Mouse (Mus musculus) kidney, adult 11 months (tissue): Measurements from ENCODE around the gene Aebp2.
A peak's percentile ranks its signal among the peaks of the same experiment; 100 is the strongest.

Source experiments
- DNase-seq: peaks from one replicate; pipeline ENCODE4 v3.0.0; 2022

Aebp2 gene

DNA sequence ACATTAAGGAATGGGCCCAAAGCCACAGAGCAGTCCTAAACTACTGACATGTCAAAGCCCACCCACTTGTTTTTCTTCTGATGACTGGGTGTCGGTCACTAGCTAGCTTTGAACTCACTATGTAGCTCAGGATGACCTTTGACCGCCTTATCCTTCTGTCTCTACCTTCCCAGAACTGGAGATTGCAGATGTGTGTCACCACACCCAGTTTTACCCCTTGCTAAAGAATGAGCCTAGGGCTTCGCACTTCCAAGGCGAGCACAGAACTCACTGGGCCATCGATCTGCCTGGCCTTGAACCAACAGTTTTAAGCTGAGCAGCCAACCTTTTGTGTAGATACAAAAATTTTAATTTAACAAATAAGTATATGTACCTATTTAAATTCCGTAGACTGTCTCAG lies 13.8 kb upstream of the Aebp2 start:
- DNase-seq, result no peak

DNA sequence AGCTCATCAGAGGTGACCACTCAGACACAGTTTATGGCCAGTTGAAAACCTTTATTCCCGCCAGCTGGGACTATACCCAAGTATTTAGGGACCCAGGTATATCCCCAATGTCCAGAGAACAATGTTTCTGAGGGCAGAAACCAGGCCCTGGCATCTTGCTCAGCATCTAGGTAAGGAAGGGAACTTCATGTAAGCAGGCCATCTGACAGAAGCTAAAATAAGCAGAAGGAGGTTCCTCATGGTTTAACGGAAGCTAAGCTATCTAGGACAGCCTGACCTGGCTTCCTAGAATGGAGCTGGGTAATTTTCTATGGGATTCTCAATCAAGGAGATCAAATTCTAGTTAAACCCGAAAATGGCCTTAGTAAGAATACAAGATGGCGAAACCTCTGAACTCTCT lies 12.9 kb upstream of the Aebp2 start:
- no peak for DNase-seq

DNA sequence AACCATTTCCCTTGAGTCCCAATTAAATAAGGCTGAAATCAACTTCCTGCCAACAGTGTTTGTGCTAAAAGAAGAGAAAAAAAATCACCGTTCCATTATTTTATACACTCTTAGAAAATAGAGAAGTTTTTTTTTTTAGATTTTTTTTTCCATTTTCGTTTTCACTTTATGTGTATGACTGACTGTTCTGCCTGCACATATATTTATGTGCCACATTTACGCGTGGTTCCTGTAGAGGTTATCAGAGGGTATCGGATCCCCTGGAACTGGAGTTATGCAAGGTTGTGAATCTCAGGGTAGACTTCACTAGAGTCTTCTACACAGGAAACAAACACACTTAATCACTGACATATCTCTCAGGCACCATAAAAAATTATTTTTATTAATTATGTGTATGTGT lies 12.3 kb upstream of the Aebp2 start:
- no peak for DNase-seq

DNA sequence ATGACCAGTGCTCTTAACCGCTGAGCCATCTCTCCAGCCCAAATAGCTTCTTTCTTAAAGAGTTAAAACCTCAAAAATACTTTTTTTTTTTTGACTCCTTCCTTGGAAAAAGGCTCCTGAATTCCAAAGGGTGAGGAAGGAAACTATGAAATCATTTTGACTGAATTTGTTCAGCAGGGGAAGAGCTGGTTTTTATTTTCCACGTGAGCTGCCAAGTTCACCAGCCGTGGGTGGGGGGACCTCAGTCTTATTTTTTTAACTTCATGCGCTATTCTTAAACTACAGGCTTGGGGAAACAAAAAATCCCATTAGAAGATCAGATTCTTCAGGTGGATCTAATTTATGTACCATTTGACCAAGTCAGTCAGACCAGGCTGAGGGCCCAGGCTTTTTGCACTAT lies 11.2 kb upstream of the Aebp2 start:
- no peak for DNase-seq

DNA sequence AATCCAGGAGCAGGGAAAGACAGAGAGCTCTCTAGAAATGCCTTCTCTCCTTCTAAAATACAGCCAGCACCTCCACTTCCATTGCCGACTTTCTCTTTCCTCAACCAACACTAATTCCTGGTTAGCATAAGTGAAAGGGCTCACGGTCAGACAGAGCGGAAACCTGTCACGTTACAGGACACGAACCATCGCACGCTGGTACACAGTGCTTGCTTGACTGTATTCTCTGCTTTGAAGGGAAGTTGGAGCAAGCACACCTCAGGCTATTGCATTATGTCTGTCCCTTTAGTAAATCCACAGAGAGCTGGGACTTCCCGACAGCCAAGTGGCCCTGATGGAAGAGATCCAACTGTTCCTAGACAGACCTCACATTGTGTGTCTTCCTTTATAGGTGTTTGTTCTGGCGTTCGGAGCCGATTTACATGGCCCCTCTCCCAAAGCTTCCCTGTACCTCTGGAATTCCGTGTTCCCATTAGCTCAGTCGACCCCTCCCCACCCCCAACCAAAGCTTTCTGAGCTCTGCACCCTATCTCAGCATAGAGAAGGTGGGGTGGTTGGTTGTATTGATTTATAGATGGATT lies 10.5 kb upstream of the Aebp2 start:
- DNase-seq, result no peak

DNA sequence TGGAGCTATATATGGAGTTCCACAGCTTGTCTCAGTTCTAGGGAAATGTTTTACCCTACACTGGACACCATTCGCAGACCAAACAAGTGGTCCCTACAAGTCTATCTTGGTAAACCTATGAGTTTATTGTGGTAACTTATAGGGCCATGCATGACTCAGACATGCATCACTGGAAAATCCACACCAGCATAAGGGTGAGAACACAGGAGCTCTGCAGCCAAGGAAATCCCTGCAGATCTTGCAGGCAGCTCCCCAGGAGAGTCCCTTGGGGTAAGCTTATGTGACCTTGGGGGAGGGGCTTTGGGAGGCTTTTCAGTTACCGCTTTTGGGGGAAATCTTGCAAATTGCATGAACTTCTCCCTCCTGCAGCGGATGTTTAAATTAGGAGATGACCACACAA lies 8.6 kb upstream of the Aebp2 start:
- no peak for DNase-seq

DNA sequence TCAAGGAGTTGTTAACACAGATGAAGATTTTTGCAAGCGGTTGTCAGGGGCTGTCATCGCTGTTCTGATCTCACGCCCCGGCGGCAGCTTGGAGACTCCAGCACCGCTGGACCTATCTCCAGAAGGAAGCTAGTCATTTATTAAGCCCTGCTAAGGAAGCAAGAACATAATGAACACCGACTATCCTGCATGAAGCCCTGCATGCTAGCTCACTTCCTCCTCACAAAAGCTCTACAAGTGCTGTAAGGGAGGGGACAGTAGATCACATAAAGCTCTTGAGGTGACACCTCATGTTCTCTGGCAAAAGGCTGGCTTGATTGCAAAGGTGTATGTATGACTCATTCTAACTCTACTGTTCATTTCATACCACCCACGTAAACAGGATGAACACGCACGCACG lies 7.8 kb upstream of the Aebp2 start:
- DNase-seq, result peak; percentile 22

DNA sequence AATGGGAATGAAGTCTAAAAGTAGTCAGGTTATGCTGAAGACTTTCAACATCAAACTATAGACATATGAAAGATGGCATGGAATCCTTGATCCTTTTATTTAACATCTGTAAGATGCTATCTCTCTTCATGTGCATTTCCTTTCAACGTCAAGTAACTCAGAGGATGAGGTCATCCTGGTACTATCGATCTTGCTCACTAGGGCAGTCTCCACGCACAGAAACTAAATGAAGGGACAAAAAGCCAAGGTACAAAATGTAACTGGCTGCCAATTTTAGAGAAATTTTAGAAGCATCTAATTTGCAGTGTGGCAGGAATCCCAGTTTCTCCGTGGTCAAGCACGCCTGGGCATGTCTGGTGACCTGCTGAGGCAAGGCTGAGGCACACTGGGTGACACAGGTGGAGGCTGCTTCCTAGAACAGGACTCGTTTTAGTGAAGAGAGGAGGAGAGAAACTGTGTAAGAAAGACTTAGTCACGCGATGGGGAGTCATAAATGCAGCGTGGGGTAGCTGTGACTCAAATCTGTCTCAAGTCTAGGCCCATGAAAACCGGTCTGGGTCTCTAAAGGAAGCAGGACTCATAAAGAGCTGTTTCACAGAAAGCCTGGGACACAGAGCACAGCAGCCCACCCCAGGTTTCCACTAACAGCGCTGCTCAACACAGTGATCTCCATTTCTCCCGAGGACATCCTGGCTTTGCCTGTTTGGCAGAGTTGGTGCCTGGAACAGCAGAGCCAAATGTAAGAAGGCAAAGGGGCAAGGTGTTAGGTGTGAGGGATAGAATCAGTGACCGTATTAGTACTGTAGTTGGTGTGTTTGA lies 1.7 kb upstream of the Aebp2 start:
- no peak for DNase-seq

DNA sequence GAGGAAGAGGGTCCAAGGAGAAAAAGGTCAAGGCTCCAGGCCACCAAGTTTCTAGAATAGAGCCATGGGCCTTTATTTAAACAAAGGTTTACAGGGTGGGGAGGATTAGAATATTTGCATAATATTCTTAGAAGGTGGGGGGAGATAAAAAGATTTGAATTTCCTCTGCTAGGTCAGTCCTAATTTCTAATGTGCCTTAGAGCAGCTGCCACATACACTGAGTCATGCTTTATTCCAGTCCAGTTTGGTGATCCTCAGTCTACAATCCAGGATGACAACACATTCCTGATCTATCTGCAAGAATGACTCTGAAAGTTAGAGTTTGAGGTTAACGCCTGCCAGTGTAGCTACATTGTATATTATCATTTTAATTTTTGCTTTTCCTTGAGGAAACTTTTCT lies 841 bp upstream of the Aebp2 start:
- no peak for DNase-seq

DNA sequence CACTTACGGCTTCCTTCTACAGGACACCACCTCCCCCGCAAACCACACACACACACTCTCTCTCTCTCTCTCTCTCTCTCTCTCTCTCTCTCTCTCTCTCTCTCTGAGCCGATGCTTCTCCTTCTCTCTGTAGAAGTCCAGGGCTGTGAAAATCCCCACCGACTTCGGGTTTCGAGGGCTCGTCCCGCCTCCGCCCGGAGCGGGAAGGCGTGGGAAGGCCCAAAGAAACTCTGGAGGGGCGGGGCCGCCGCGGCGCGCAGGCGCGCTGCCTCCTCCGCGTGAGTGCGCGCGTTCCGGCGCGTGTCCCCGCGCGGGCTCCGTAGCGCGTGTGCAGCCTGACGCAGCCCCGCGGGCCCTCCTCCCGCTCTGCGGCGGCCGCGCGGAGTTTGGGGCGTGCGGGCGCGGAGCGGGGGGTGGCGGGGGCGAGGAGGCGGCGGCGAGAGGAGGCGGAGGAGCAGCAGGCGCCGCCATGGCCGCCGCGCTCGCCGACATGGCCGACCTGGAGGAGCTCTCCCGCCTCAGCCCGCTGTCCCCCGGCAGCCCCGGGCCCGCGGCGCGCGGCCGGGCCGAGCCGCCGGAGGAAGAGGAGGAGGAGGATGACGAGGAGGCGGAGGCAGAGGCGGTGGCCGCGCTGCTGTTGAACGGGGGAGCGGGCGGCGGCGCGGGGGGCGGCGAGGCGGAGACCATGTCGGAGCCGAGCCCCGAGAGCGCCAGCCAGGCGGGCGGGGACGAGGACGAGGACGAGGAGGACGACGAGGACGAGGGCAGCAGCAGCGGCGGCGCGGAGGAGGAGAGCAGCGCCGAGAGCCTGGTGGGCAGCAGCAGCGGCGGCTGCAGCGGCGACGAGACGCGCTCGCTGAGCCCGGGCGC lies 998 bp downstream of the Aebp2 start:
- peak; percentile 92 for DNase-seq

DNA sequence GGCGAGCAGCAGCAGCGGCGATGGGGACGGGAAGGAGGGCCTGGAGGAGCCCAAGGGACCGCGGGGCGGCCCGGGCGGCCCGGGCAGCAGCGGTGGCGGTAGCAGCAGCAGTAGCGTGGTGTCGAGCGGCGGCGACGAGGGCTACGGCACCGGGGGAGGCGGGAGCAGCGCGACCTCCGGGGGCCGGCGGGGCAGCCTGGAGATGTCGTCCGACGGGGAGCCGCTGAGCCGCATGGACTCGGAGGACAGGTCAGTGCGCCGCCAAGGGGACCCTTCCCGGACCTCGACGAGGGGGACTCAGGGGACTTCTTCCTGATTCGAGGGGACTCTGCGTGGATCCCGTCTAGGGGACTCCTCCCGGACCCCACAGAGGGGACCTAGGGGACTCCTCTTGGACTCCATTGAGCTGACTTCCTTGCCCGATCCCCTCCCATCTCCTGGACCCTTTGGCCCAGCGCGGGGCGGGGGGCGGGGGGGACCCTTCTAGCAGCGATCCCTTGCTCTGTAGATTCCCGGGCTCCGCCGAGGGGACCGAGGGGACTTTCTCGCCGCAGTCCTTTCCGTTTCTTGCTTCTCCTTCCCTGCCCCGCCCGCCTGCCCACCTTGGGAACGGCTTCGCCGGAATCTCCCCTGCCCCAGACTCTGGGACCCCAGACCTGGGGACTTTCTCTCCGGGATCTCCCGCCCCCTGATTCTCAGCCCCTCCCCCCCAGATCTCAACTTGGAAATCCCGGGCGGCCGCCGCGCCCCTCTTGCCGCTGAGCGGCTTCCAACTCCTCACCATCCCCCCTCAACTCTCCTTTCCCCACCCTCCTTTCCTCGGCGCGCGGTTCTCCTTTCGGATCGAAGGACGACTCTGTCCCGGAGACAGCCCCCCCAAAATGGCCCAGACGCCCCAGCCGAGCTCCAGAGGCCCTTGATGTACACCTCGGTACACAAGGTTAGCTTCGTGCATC lies 1.9 kb downstream of the Aebp2 start:
- DNase-seq, result peak; percentile 21

DNA sequence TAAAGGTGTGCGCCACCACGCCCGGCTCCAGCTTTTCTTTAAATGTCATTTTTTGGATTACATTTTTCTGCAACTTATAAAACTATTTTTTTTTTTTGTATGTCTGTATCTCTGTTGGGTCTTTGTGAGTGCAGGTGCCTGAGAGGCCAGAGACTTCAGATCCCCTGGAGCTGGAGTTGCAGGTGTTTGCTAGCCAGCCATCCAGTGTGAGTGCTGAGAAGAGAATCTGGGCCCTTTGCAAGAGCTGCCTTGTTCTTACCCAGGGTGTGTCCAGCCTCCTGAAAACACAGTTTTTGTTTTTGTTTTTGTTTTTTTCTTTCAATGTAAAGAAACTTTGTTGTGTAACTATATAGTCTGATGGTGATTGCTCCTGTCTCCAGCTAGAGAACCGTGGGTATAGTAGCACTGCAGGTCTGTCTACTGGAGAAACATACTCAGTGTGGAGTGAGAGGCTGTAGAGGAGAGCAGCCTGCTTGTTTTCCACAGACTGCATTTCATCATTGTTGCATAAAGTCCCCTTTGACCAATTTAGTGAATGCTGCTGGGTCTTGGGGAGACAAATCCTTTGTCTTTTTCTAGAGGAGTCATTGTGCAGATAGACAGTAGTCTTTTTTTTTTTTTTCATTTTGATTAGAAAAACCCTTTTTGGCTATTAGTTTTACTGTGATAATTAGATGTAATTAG lies 6.9 kb downstream of the Aebp2 start:
- DNase-seq, result no peak

DNA sequence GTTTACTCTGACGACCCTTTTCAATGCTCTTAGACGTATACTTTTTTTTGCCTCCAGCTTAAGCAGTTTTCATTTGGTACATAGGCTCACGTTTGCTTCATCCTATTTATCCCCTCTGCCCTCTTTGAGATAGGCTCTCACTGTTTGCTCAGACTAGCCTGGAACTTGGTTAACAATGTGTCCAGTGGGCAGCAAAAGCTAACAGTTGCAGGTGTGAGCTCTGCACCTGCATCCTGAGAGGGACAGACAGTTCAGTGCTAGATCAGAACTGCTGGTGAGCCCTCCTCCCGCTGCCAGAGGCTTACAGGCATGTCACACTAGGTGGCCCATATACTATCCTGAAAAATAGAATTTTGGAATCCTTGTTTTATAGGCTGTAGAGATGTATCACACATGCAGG lies 7.8 kb downstream of the Aebp2 start:
- no peak for DNase-seq

DNA sequence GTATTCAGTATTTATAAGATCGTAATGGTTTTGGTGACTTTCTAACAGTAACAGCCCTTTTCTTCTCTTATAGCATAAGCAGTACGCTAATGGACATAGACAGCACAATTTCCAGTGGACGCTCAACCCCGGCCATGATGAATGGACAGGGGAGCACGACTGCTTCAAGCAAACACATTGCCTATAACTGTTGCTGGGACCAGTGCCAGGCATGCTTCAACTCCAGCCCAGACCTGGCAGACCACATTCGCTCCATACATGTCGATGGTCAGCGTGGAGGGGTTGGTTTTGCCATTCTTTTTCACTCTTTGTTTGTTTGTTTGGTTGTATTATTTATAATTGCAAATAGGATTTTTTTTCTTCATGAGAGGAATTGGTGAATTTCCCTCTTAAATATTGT lies 11.2 kb downstream of the Aebp2 start:
- no peak for DNase-seq

DNA sequence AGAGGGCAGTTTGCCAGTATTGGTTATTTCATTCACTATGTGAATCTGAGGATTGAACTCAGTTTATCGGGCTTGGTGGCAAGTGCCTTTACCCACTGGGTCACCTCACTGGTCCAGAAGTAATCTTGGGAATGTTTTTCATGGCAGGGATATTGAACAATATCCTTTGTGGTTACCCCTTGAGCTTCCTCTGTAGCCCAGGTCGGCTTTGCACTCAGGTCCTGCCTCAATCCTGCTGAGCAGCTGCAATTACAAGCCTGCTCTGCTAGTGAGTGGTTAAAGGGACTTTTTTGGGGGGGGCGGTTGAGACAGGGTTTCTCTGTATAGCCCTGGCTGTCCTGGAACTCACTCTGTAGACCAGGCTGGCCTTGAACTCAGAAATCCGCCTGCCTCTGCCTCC lies 13.8 kb downstream of the Aebp2 start:
- no peak for DNase-seq

DNA sequence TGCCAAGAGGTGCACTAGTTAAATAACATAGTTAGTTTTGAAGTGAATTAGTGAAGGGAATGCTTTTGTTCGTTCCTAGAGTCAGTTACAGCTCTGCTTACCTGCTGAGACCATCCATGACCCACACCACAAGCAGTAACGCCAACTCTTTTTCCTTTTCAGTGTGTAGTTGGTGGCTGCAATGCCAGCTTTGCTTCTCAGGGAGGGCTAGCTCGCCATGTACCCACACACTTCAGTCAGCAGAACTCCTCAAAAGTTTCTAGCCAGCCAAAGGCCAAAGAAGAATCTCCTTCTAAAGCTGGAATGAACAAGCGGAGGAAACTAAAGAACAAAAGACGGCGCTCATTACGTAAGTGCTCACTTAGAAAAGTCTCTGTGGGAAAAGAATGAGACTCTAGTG lies 19.5 kb downstream of the Aebp2 start:
- no peak for DNase-seq

DNA sequence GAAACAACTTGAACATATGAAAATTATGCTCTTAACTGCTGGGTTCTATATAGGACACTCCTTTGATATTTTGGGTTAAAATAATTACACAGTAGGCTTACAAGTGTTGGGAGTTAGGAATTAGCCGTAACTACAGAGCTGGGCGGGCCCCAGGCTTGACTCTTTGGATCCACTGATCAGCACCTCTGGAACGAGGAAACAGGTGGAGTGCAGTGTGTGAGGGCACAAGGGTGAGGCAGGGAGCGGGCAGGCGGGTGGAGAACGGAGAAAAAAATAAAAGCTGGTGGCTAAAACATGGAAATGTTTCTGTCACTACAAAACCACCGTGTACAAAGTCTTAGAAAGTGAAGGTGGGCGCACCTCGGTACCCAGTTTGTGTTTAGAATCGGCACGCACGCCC lies 20.2 kb downstream of the Aebp2 start:
- DNase-seq, result no peak

DNA sequence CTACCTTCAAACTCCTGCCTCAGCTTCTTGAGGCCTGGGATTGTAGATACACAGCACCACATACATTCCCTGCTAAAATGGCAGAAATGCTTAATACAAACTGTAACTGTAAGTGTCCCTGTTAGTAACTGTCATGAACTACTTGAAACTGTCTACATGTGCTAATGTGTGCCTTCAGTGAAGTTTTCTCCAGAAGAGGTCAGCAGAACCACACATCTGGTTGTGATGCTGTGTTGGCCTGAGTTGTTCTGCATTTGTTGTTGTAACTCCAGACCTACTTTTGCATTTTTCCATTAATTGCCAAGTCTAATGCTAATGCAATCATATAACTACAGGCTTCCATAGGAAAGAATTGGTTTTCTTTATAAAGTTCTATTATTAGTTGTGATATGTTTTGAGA lies 23.5 kb downstream of the Aebp2 start:
- DNase-seq, result no peak

DNA sequence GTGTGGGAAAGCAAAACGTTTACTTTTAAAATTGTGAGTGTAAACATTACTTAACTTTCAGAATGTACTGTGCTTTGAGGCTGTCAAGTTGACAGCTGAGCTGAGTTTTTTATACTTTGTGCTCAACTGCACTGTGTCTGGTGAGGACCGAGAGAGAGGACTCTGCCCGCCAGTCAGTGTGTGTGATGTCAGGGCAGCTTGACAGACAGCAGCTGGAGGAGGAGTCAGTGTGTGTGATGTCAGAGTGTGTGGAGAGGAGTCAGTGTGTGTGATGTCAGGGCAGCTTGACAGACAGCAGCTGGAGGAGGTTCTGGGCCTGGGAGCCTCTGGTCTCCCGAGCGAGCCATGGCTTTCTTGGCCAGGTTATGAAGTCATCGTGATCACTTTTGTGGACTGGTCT lies 24.4 kb downstream of the Aebp2 start:
- no peak for DNase-seq

DNA sequence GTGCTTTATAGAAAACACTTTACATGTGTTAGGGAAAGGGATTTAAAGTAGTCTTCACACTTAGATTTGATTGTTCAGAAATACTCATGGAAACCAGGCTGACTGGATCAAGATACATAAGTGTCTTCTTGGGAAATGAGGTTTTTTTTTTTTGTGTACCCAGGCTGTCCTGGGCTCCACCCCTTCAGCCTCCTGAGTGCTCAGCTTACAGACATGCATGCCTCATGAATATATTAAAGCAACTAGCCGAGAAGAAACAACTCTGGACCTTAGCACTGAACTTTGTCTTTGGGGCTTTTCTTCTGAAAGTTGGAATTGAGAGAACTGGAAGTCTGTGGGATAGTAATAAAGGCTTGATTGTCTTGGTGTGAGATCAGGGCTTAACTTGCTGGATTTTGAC lies 27.3 kb downstream of the Aebp2 start:
- DNase-seq, result peak; percentile 42

DNA sequence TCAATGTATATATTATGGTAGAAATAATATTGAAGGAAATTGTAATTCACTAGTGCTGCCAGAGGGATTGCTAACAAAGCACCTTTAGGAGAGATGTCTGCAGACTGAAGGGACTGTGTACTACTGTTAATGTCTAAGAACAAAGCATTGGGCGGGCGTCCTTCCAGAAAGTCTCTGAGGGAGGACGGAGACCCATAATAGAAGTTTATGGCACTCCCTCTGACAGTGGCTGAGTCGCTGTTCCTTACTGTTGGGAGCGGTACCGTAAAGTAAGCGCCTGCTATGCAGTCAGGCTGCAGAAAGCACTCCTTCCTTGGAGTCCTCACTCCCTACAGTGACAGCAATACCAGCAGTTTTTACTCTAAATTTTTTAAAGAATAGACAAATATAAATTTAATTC lies 29.5 kb downstream of the Aebp2 start:
- DNase-seq, result no peak

DNA sequence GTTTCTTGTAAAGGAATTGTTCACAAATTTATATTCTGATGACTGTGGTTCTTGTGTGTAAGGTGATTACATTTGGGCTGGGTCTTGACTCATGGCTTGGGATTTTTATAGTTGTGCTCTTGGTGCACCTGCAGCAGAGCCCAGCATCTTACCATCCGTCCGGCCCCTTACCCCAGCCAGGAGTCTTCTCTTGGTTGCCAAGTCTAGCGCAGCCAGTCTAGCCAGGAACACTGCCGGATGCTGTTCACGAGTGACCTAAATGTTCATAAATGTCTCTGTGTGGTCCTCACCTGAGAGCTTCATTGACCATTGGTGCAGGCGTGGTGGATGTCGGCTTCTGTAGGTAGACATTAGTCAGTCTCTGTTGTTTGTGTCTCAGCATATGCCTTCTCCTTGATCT lies 33.0 kb downstream of the Aebp2 start:
- no peak for DNase-seq
